Mouse (Mus musculus): Measurements from ENCODE around the gene Ccdc159. TPM values are rescaled to one million over a fixed set of nuclear protein-coding genes. Genes with fewer than 3 reads are reported as not detected.

Ccdc159 gene
- polyA plus RNA-seq, 1 experiment from 2014 or later = 8.8 TPM

GRCm38 (mm10) chr9:21923490-21924098, 3.7 kb upstream of the Ccdc159 start:
- Histone ChIP-seq H3K4me3 (no peak overlapping the region), H3K9me3 (replicated peaks) (no peaks in the 10 kb centered on the region), H3K4me1 (peaks cover 11% of the 10 kb centered on the region), H3K4me2 (replicated peaks) (no peak overlapping the region), H3K36me3 (0 out of 2 replicates have a peak, but pooled peaks cover 3% of the 10 kb centered on the region), H3K9ac (no peak overlapping the region), H3K27ac (no peak overlapping the region), H3K27me3 (no peaks in the 10 kb centered on the region)
- ATAC-seq (ENCODE audit: low FRiP score) = no peak
- WGBS = 75% methylated on average over 3 of the region's 3 CpGs

- Histone ChIP-seq H3K36me3 (0 out of 2 replicates have a peak, but pooled peaks cover 3% of the 10 kb centered on the region), H3K27ac (no peak overlapping the region), H3K27me3 (no peaks in the 10 kb centered on the region), H3K4me3 (no peak overlapping the region), H3K4me1 (peaks cover 11% of the 10 kb centered on the region), H3K9me3 (replicated peaks) (no peaks in the 10 kb centered on the region), H3K4me2 (replicated peaks) (no peak overlapping the region), H3K9ac (no peak overlapping the region)
- 72% methylated on average over 6 of the region's 6 CpGs for WGBS
- no peak for ATAC-seq (ENCODE audit: low FRiP score)
Measured at GRCm38 (mm10) chr9:21924099-21924493, 3.2 kb upstream of the Ccdc159 start.

GRCm38 (mm10) chr9:21925034-21925433, 2.2 kb upstream of the Ccdc159 start:
- H3K4me2 ChIP-seq (replicated peaks) = no peak overlapping the region
- ATAC-seq (ENCODE audit: low FRiP score) = no peak
- H3K4me1 ChIP-seq = peaks cover 11% of the 10 kb centered on the region
- H3K9me3 ChIP-seq (replicated peaks) = no peaks in the 10 kb centered on the region
- H3K9ac ChIP-seq = no peak overlapping the region
- no peaks in the 10 kb centered on the region for H3K27me3 ChIP-seq
- WGBS = 80% methylated on average over 3 of the region's 3 CpGs
- H3K4me3 ChIP-seq = no peak overlapping the region
- H3K27ac ChIP-seq = no peak overlapping the region
- H3K36me3 ChIP-seq = 0 out of 2 replicates have a peak, but pooled peaks cover 3% of the 10 kb centered on the region

GRCm38 (mm10) chr9:21925506-21925905, 1.8 kb upstream of the Ccdc159 start:
- 100% methylated on average over 1 of the region's 1 CpGs for WGBS
- Histone ChIP-seq H3K9me3 (replicated peaks) (no peaks in the 10 kb centered on the region), H3K4me3 (no peak overlapping the region), H3K9ac (no peak overlapping the region), H3K36me3 (0 out of 2 replicates have a peak, but pooled peaks cover 3% of the 10 kb centered on the region), H3K4me2 (replicated peaks) (no peak overlapping the region), H3K27me3 (no peaks in the 10 kb centered on the region), H3K4me1 (peaks cover 11% of the 10 kb centered on the region), H3K27ac (no peak overlapping the region)
- no peak for ATAC-seq (ENCODE audit: low FRiP score)

GRCm38 (mm10) chr9:21926155-21926554, 1.1 kb upstream of the Ccdc159 start:
- no peak overlapping the region for H3K9ac ChIP-seq
- H3K4me3 ChIP-seq = no peak overlapping the region
- 85% methylated on average over 6 of the region's 6 CpGs for WGBS
- no peak overlapping the region for H3K27ac ChIP-seq
- H3K4me2 ChIP-seq (replicated peaks) = peak overlapping the region; percentile 62
- no peaks in the 10 kb centered on the region for H3K27me3 ChIP-seq
- H3K4me1 ChIP-seq = peaks cover 11% of the 10 kb centered on the region
- ATAC-seq (ENCODE audit: low FRiP score) = no peak
- H3K36me3 ChIP-seq = 0 out of 2 replicates have a peak, but pooled peaks cover 3% of the 10 kb centered on the region
- H3K9me3 ChIP-seq (replicated peaks) = no peaks in the 10 kb centered on the region

GRCm38 (mm10) chr9:21926784-21927183, 487 bp upstream of the Ccdc159 start:
- 0 out of 2 replicates have a peak, but pooled peaks have one; percentile 1 for ATAC-seq (ENCODE audit: low FRiP score)

GRCm38 (mm10) chr9:21929208-21929607, 1.9 kb downstream of the Ccdc159 start:
- no peak overlapping the region for H3K4me2 ChIP-seq (replicated peaks)
- peaks cover 11% of the 10 kb centered on the region for H3K4me1 ChIP-seq
- H3K4me3 ChIP-seq = no peak overlapping the region
- no peak overlapping the region for H3K27ac ChIP-seq
- H3K36me3 ChIP-seq = 0 out of 2 replicates have a peak, but pooled peaks cover 3% of the 10 kb centered on the region
- peaks cover 3% of the 10 kb centered on the region; the same call in 1 of the 2 replicates for H3K27me3 ChIP-seq
- H3K9ac ChIP-seq = no peak overlapping the region
- ATAC-seq (ENCODE audit: low FRiP score) = no peak
- WGBS = 80% methylated on average over 3 of the region's 3 CpGs
- no peaks in the 10 kb centered on the region for H3K9me3 ChIP-seq (replicated peaks)

More at GRCm38 (mm10) chr9:21926784-21927183, 487 bp upstream of the Ccdc159 start:
- WGBS = 3% methylated on average over 6 of the region's 6 CpGs
- Histone ChIP-seq H3K9ac (peak overlapping the region; percentile 69), H3K4me3 (peak overlapping the region; percentile 53), H3K36me3 (0 out of 2 replicates have a peak, but pooled peaks cover 3% of the 10 kb centered on the region), H3K4me2 (replicated peaks) (peak overlapping the region; percentile 62), H3K27ac (peak overlapping the region; percentile 72), H3K9me3 (replicated peaks) (no peaks in the 10 kb centered on the region), H3K27me3 (no peaks in the 10 kb centered on the region), H3K4me1 (peaks cover 11% of the 10 kb centered on the region)

- no peak for ATAC-seq (ENCODE audit: low FRiP score)
- Histone ChIP-seq H3K9ac (no peak overlapping the region), H3K4me1 (peaks cover 3% of the 10 kb centered on the region; the same call in 1 of the 2 replicates), H3K4me3 (no peak overlapping the region), H3K27me3 (peaks cover 3% of the 10 kb centered on the region; the same call in 1 of the 2 replicates), H3K27ac (no peak overlapping the region), H3K36me3 (no peaks in the 10 kb centered on the region), H3K9me3 (replicated peaks) (no peaks in the 10 kb centered on the region), H3K4me2 (replicated peaks) (no peak overlapping the region)
- 62% methylated on average over 2 of the region's 2 CpGs for WGBS
Measured at GRCm38 (mm10) chr9:21932006-21932405, 4.7 kb downstream of the Ccdc159 start.

GRCm38 (mm10) chr9:21932445-21933137, 5.3 kb downstream of the Ccdc159 start:
- Histone ChIP-seq H3K9ac (no peak overlapping the region), H3K27ac (no peak overlapping the region), H3K4me3 (no peak overlapping the region), H3K9me3 (replicated peaks) (no peaks in the 10 kb centered on the region), H3K36me3 (no peaks in the 10 kb centered on the region), H3K4me2 (replicated peaks) (no peak overlapping the region), H3K4me1 (peaks cover 8% of the 10 kb centered on the region; the same call in 1 of the 2 replicates), H3K27me3 (peaks cover 3% of the 10 kb centered on the region; the same call in 1 of the 2 replicates)
- WGBS = 62% methylated on average over 12 of the region's 12 CpGs
- ATAC-seq (ENCODE audit: low FRiP score) = no peak

GRCm38 (mm10) chr9:21934021-21934420, 6.8 kb downstream of the Ccdc159 start:
- Histone ChIP-seq H3K4me2 (replicated peaks) (no peak overlapping the region), H3K27ac (no peak overlapping the region), H3K36me3 (no peaks in the 10 kb centered on the region), H3K9ac (no peak overlapping the region), H3K4me1 (peaks cover 18% of the 10 kb centered on the region), H3K4me3 (no peak overlapping the region), H3K9me3 (replicated peaks) (no peaks in the 10 kb centered on the region), H3K27me3 (peaks cover 3% of the 10 kb centered on the region; the same call in 1 of the 2 replicates)
- no peak for ATAC-seq (ENCODE audit: low FRiP score)
- 88% methylated on average over 12 of the region's 12 CpGs for WGBS

- no peak overlapping the region for H3K27ac ChIP-seq
- H3K9me3 ChIP-seq (replicated peaks) = no peaks in the 10 kb centered on the region
- peaks cover 2% of the 10 kb centered on the region; the same call in 1 of the 2 replicates for H3K36me3 ChIP-seq
- ATAC-seq (ENCODE audit: low FRiP score) = no peak
- H3K9ac ChIP-seq = no peak overlapping the region
- peaks cover 3% of the 10 kb centered on the region; the same call in 1 of the 2 replicates for H3K27me3 ChIP-seq
- H3K4me1 ChIP-seq = peaks cover 22% of the 10 kb centered on the region
- H3K4me3 ChIP-seq = no peak overlapping the region
- no peak overlapping the region for H3K4me2 ChIP-seq (replicated peaks)
- 90% methylated on average over 7 of the region's 7 CpGs for WGBS
Measured at GRCm38 (mm10) chr9:21935466-21936131, 8.3 kb downstream of the Ccdc159 start.

Data from hindbrain, embryonic 12.5 days (tissue).